11 mouse cellular contexts compared by ENCODE assay signal in the genomic region with DNA sequence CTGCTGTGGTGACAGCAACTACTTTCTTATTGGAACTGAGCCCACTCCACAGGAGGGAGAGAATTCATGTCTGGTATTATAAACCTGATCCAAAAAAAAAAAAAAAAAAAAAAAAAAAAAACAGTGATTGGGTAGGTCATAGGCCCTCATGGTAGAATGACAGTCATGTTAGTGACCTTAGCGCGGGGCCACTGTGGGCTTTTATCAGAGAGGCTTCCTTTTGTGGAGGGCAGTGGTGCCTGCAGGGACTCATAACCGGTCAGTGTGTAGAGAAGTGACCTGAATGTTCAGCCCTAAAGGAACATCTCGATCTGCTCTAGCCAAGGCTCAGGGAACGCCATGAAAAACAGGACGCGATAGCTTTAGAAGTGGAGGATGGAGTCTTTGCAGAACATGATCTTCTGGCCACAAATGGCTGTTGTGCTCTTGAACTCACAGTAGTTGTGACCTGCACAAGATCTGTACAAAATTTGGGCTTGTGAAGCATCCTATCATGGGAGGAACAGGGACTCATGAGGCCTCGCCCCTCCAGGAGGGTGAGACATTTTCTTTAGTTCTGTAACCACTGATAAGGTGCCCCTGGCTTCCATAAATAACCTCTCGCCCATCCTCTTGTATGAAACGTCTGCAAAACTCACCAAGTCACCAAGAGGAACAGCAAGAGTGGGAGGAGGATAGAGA. TPM values are rescaled to one million over a fixed set of nuclear protein-coding genes. Genes with fewer than 3 reads are reported as not detected.
DNase-seq lines count a peak whose midpoint lies in the region; ATAC-seq lines count a peak whose summit lies in the region.
"Had no signal": no experiment of that assay in that cellular context is flagged by ENCODE, and none has a peak within 500 bp of the region (broad histone marks: within the 10 kb centered on the region; RNA-seq: fewer than 3 reads in every experiment).

No protein-coding gene starts in this region.

- H3K4me3 ChIP-seq in embryonic facial prominence, embryonic 15.5 days (replicated peaks), result no peak overlapping the region
- H3K4me3 ChIP-seq in liver, embryonic 12.5 days, result peak overlapping the region; percentile 79
- no peak overlapping the region for H3K4me3 ChIP-seq in midbrain, embryonic 11.5 days (ENCODE audit: low read depth, low read length)
- H3K4me3 ChIP-seq: hindbrain, embryonic 13.5 days; neural tube, embryonic 13.5 days had no signal

- H3K4me2 ChIP-seq in embryonic facial prominence, embryonic 15.5 days (replicated peaks), result no peak overlapping the region
- peak overlapping the region; percentile 94 for H3K4me2 ChIP-seq in liver, embryonic 12.5 days
- H3K4me2 ChIP-seq in midbrain, embryonic 11.5 days, result no peak overlapping the region
- H3K4me2 ChIP-seq: hindbrain, embryonic 13.5 days; neural tube, embryonic 13.5 days had no signal

- WGBS in embryonic facial prominence, embryonic 15.5 days, result 79% methylated on average over 10 of the region's 10 CpGs
- WGBS in liver, embryonic 12.5 days (ENCODE audit: insufficient replicate concordance), result 10% methylated on average over 10 of the region's 10 CpGs
- 82% methylated on average over 10 of the region's 10 CpGs for WGBS in midbrain, embryonic 11.5 days

- peak; percentile 92 for DNase-seq in heart, adult 11 months
- DNase-seq in heart, adult 9 months (ENCODE audit: low spot score in 2 of 2), result no peak
- DNase-seq in 3T3-L1 (ENCODE audit: low read depth, low spot score), result peak; percentile 29
- no peak for DNase-seq in midbrain, embryonic 11.5 days (ENCODE audit: low spot score, missing footprints)
- no peak for DNase-seq in left cerebral cortex, adult 9 months (ENCODE audit: low spot score in 2 of 2)
- DNase-seq: adrenal gland, postnatal 25 days had no signal

- no peaks in the 10 kb centered on the region for H3K27me3 ChIP-seq in embryonic facial prominence, embryonic 15.5 days
- H3K27me3 ChIP-seq in liver, embryonic 12.5 days (replicated peaks), result no peaks in the 10 kb centered on the region
- H3K27me3 ChIP-seq in midbrain, embryonic 11.5 days (ENCODE audit: control insufficient read depth, insufficient read depth, low read length), result no peaks in the 10 kb centered on the region
- H3K27me3 ChIP-seq: hindbrain, embryonic 13.5 days; neural tube, embryonic 13.5 days had no signal

- ATAC-seq in embryonic facial prominence, embryonic 15.5 days (ENCODE audit: insufficient number of reproducible peaks, low FRiP score, low TSS enrichment, low read depth), result no peak
- ATAC-seq in liver, embryonic 12.5 days, result peak; percentile 82
- no peak for ATAC-seq in midbrain, embryonic 11.5 days (ENCODE audit: low FRiP score)
- ATAC-seq in monocyte, adult 5-6 weeks (replicated peaks; ENCODE audit: insufficient number of reproducible peaks, low FRiP score, low TSS enrichment, poor library complexity, severe bottlenecking), result no peak

- H3K36me3 ChIP-seq in embryonic facial prominence, embryonic 15.5 days, result peaks cover 12% of the 10 kb centered on the region; the same call in 1 of the 2 replicates
- peaks cover 50% of the 10 kb centered on the region for H3K36me3 ChIP-seq in liver, embryonic 12.5 days
- H3K36me3 ChIP-seq in midbrain, embryonic 11.5 days (ENCODE audit: control insufficient read depth, insufficient read depth, low read length), result peaks cover 2% of the 10 kb centered on the region; the same call in 1 of the 2 replicates

- H3K9ac ChIP-seq in embryonic facial prominence, embryonic 15.5 days, result no peak overlapping the region
- H3K9ac ChIP-seq in liver, embryonic 12.5 days, result peak overlapping the region; percentile 87
- H3K9ac ChIP-seq in midbrain, embryonic 11.5 days (ENCODE audit: low read length), result no peak overlapping the region
- H3K9ac ChIP-seq: hindbrain, embryonic 13.5 days; neural tube, embryonic 13.5 days had no signal

- H3K9me3 ChIP-seq in embryonic facial prominence, embryonic 15.5 days (replicated peaks), result no peaks in the 10 kb centered on the region
- no peaks in the 10 kb centered on the region for H3K9me3 ChIP-seq in liver, embryonic 12.5 days (replicated peaks)
- H3K9me3 ChIP-seq in midbrain, embryonic 11.5 days (ENCODE audit: control insufficient read depth, low read length), result no peaks in the 10 kb centered on the region
- H3K9me3 ChIP-seq: hindbrain, embryonic 13.5 days; neural tube, embryonic 13.5 days had no signal

- H3K4me1 ChIP-seq in embryonic facial prominence, embryonic 15.5 days, result peaks cover 7% of the 10 kb centered on the region; the same call in 1 of the 2 replicates
- H3K4me1 ChIP-seq in liver, embryonic 12.5 days, result peaks cover 93% of the 10 kb centered on the region
- no peaks in the 10 kb centered on the region for H3K4me1 ChIP-seq in midbrain, embryonic 11.5 days (ENCODE audit: control insufficient read depth, insufficient read depth, low read length)
- H3K4me1 ChIP-seq: hindbrain, embryonic 13.5 days had no signal

- H3K27ac ChIP-seq in embryonic facial prominence, embryonic 15.5 days (replicated peaks), result peak overlapping the region; percentile 28; the same call in 1 of the 2 replicates
- H3K27ac ChIP-seq in liver, embryonic 12.5 days, result peak overlapping the region; percentile 98
- H3K27ac ChIP-seq in midbrain, embryonic 11.5 days (ENCODE audit: low read depth, low read length), result no peak overlapping the region
- H3K27ac ChIP-seq: hindbrain, embryonic 13.5 days; neural tube, embryonic 13.5 days had no signal

RNA-seq across cellular contexts. Expression of a gene that starts 0.7 kb away (rescaled TPM):
- 22.4 and 28.0 TPM in 2 replicates for polyA plus RNA-seq in embryonic facial prominence, embryonic 15.5 days (2015; fragmentation: Nextera tagmentation; extraction: Ambion mirVana)
- polyA plus RNA-seq in liver, embryonic 12.5 days (2016; fragmentation: Nextera tagmentation; extraction: Ambion mirVana), result 63.1 and 63.7 TPM in 2 replicates
- 5.5 and 7.5 TPM in 2 replicates for polyA plus RNA-seq in midbrain, embryonic 11.5 days (2014; fragmentation: Nextera tagmentation; extraction: Ambion mirVana)
- total RNA-seq in monocyte, adult 5-6 weeks (2017), result 40.1 to 97.0 TPM (median 50.1 TPM) in 3 replicates

RNA-seq across cellular contexts. Expression of a gene that starts 8.2 kb away (rescaled TPM):
- 6.4 and 6.9 TPM in 2 replicates for polyA plus RNA-seq in embryonic facial prominence, embryonic 15.5 days (2015; fragmentation: Nextera tagmentation; extraction: Ambion mirVana)
- polyA plus RNA-seq in liver, embryonic 12.5 days (2016; fragmentation: Nextera tagmentation; extraction: Ambion mirVana), result 1.2 and 1.4 TPM in 2 replicates
- polyA plus RNA-seq in midbrain, embryonic 11.5 days (2014; fragmentation: Nextera tagmentation; extraction: Ambion mirVana), result 0.74 and 1.2 TPM in 2 replicates
- total RNA-seq in monocyte, adult 5-6 weeks (2017), result not detected in 3 replicates

RNA-seq across cellular contexts. Expression of a gene that starts 11.0 kb away (rescaled TPM):
- polyA plus RNA-seq in embryonic facial prominence, embryonic 15.5 days (2015; fragmentation: Nextera tagmentation; extraction: Ambion mirVana), result 90.4 and 97.1 TPM in 2 replicates
- polyA plus RNA-seq in liver, embryonic 12.5 days (2016; fragmentation: Nextera tagmentation; extraction: Ambion mirVana), result 64.3 and 68.7 TPM in 2 replicates
- 20.7 and 25.3 TPM in 2 replicates for polyA plus RNA-seq in midbrain, embryonic 11.5 days (2014; fragmentation: Nextera tagmentation; extraction: Ambion mirVana)
- 3.7 to 14.4 TPM (median 10.5 TPM) in 3 replicates for total RNA-seq in monocyte, adult 5-6 weeks (2017)

RNA-seq across cellular contexts. Expression of a gene that starts 17.7 kb away (rescaled TPM):
- 9.5 and 12.7 TPM in 2 replicates for polyA plus RNA-seq in embryonic facial prominence, embryonic 15.5 days (2015; fragmentation: Nextera tagmentation; extraction: Ambion mirVana)
- 2.6 and 3.7 TPM in 2 replicates for polyA plus RNA-seq in liver, embryonic 12.5 days (2016; fragmentation: Nextera tagmentation; extraction: Ambion mirVana)
- polyA plus RNA-seq in midbrain, embryonic 11.5 days (2014; fragmentation: Nextera tagmentation; extraction: Ambion mirVana), result 2.2 and 3.3 TPM in 2 replicates
- 2.8 TPM in 1 of 3 replicates, not detected in the others for total RNA-seq in monocyte, adult 5-6 weeks (2017)

RNA-seq across cellular contexts. Expression of a gene that starts 21.5 kb away (rescaled TPM):
- 0.52 and 0.64 TPM in 2 replicates for polyA plus RNA-seq in embryonic facial prominence, embryonic 15.5 days (2015; fragmentation: Nextera tagmentation; extraction: Ambion mirVana)
- polyA plus RNA-seq in liver, embryonic 12.5 days (2016; fragmentation: Nextera tagmentation; extraction: Ambion mirVana), result 0.69 and 0.75 TPM in 2 replicates
- polyA plus RNA-seq in midbrain, embryonic 11.5 days (2014; fragmentation: Nextera tagmentation; extraction: Ambion mirVana), result 0.82 TPM in 1 of 2 replicates, not detected in the other
- total RNA-seq in monocyte, adult 5-6 weeks (2017), result 1.5 to 2.6 TPM in 2 of 3 replicates, not detected in the other
- polyA plus RNA-seq: neural tube, embryonic 13.5 days had no signal

Comparison
In these comparisons a context has a peak if more than half of its experiments do, and no peak if none do; other contexts are left out.
1. DNase-seq: peak in heart, adult 11 months (single experiment) and 3T3-L1 (single experiment); none in heart, adult 9 months (0 of 2), midbrain, embryonic 11.5 days (single experiment) and left cerebral cortex, adult 9 months (0 of 2).